Mouse (Mus musculus): ENCODE measurements around the gene Birc3.
"Not testable (repeated sequence)": the region's sequence is repeated elsewhere in the genome, so short reads cannot be mapped to it uniquely, and the experiment has no call there.

Gene Birc3

DNA sequence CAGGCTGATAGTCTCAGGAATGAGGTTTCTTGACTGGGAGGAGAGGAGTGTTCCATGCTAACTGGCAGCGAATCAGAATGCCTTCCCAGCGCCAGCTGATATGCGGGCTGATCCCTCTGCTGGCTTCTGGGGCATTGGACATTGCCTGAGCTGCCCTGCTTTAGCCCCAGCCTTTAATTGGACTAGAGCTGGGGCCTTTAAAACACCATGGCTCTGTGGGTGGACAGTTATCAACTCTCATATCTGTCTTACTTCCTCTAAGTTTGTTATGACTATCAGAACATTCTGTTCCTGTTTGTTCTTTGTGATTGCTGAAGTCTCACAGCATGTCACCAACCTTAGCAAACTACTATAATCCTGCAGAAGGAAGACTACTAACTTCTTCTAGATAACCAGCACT, 5.0 kb downstream of the Birc3 start:
- DNase-seq (ENCODE audit: low read depth, low spot score): no peak

- not testable (repeated sequence) for DNase-seq (ENCODE audit: low read depth, low spot score)
These were observed 6.0 kb downstream of the Birc3 start for GRCm38 (mm10) chr9:7866981-7867380.

- no peak for DNase-seq (ENCODE audit: low read depth, low spot score)
These were observed 12.0 kb downstream of the Birc3 start for GRCm38 (mm10) chr9:7860976-7861375.

DNA sequence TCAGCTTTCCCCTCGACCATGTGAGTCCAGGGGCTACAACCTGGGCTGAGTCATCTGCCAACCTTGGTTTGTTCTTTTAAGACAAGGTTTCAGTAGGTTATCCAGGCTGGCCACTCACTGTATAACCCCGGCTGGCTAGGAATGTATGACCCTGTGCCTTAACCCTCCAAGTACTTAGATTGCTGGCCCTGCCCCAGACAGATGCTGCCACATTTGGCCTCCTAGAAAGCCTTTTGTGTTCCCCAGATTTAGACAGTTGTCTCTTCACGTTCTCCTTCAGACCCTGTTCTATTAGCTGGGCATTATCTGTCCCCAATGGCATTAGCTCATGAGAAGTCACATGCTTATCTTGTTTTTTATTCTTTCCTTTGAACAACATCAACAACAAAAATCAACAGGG, 17.1 kb downstream of the Birc3 start:
- no peak for DNase-seq (ENCODE audit: low read depth, low spot score)

DNA sequence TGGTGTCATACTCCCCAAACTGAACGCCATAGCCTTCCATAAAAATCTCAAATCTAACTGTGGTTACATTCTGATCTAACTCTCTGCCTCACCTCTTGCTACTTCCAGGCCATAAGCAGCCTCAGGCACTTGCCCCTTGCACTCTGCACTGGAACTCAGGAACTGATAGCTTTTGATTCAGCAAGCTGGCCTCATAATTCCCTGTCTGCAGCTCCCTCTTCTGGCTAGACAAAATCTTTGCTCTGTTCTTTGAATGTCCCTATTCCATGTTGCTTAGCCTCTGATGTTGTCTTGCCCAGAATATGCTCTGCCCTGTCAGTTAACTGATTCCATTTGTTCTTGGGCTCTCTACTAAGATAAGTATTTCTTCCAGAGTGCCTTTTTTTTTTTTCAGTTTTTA, 17.6 kb downstream of the Birc3 start:
- DNase-seq (ENCODE audit: low read depth, low spot score): no peak

- DNase-seq (ENCODE audit: low read depth, low spot score): not testable (repeated sequence)
These were observed 18.8 kb downstream of the Birc3 start for GRCm38 (mm10) chr9:7854196-7854595.

DNA sequence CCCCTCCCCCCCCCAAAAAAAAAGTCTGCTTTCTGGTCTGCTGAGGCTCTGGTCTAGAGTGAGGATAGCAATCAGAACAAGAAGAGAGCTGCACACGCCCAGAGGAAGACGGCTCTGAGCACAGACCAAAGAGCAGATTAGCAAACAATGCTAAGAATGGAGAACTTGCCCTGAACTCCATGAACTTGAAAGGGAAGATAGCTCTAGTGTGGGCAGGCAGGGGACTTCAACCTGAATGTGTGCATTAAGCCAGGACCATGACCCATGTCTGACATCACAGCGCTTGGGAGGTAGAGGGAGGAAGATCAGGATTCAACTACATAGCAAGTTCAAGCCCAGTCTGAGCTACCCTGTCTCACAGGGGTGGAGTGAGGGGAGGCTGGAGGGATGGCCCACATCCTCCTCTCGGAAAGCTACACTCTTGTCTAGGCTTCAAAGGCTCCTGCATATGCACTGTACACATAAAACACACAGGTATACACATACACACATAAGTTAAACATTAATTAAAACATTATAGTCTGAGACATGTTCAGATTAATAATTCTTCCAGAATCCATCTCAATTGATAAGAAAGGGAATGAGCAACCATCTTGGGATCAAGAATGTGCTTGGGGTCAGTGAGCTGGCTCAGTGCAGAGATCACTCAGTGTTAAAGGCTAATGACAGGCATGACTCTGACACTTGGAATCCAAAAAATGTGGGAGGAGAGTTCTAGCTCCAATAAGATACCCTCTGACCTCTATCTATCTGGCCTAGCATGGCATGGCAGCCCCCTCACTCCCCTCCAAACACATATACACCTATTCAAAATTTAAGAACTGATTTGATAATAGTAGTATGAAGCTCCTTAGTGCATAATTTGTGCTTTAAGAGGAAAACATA, 20.4 kb downstream of the Birc3 start:
- DNase-seq (ENCODE audit: low read depth, low spot score): no peak

- no peak for DNase-seq (ENCODE audit: low read depth, low spot score)
These were observed 21.1 kb downstream of the Birc3 start for GRCm38 (mm10) chr9:7851841-7852240.

- DNase-seq (ENCODE audit: low read depth, low spot score): no peak
These were observed 24.8 kb downstream of the Birc3 start for GRCm38 (mm10) chr9:7848191-7848590.

GRCm38 (mm10) chr9:7846667-7847199, 26.3 kb downstream of the Birc3 start:
- DNase-seq (ENCODE audit: low read depth, low spot score): no peak

- DNase-seq (ENCODE audit: low read depth, low spot score): no peak
These were observed 27.6 kb downstream of the Birc3 start for GRCm38 (mm10) chr9:7845216-7845895.

DNA sequence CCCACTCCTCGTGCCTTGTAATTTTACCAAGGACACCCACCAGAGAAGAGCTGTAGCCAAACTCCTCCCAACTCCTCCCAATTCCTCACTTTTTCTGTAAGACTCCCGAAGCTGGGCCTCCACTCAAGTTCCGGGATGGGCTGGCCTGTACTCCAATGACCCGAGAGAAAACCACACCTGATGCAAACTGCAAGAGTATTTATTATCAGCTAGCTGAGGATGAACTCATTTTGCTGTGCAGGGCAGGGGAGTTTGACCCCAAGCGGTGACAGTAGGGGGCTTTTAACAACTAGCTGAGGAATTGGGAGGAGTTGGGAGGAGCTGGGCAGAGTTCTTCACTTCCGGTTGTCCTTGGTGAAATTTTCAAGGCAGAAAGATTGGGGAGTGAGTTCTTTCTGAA, 31.8 kb downstream of the Birc3 start:
- DNase-seq (ENCODE audit: low read depth, low spot score): no peak

DNA sequence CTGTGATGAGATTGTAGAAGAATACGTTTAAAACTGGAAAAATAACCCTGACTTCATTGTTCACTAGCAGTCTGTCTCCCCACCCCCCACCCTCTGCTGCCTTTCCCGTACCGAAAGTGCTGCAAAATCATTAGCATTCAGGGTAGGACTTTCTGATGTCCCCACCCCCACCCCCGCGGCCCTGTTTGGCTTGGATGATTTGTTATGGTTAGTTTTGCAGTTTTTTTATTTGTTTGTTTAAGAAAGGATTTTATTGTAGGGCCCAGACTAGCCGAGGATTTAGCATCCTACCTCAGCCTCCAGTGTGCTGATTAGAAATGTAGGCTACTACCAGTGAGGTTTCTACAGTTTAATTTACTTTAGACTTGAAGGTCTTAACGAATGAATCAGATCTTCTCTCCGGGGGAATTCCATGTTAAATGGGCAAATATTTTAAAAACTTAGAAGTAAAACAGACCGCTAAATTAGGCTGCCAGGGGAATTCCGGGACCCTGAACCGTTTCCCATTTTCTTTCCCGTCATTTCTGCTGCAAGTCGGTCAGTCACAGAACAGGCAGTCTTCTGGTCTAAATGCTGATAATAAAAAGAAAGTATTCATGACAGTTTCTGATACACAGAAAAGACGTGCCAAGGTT, 35.1 kb downstream of the Birc3 start:
- DNase-seq (ENCODE audit: low read depth, low spot score): peak; percentile 29

DNA sequence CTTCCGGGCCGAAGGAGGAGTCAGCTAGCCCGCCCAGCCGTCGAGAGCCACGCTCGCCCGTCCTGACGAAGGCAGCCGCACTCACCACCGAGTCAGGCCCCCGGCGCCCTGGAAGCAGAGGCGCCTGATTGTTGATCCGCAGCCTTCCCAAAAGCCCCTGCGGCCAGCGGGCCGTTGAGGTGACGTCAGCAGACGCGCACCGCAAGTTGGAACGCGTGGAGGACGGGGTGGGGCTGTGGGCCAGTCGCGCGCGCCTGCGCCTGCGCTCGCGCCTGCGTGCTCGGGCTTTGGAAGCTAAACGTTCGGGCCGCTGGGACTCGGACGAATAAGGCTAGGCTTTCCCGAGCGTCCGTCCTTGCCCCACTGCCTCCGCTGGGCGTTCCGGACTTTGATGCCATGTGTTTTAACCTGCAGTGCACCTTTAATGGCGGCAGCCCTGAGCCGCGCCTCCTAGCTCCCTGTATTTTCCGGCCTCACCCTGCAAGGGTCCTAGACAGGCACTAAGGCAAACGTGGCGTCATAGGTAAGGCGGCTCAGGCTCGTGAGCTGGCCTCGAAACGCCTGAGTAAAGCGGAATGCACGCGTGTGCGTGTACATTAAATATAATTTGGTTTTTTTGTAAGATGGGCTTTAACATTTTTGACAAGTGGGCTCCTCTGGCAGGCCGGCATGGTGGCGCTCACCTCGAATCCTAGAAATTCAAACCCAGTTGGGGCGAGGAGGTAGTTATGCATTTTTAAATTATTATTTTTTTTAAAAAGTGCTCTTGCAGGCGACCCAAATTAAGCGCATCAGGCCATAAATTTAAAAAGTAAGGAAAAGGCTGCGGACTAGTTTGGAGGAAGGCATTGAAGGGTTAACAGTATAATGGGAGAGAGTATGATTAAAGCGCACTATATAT, 35.8 kb downstream of the Birc3 start, which contains the start of gene Birc2:
Birc2 (minus strand) TSS at position 160 of the 901 bp plus-strand sequence.
- DNase-seq (ENCODE audit: low read depth, low spot score): peak; percentile 97

- no peak for DNase-seq (ENCODE audit: low read depth, low spot score)
These were observed 36.7 kb downstream of the Birc3 start for GRCm38 (mm10) chr9:7836331-7836730.

GRCm38 (mm10) chr9:7835302-7835701, 37.7 kb downstream of the Birc3 start:
- no peak for DNase-seq (ENCODE audit: low read depth, low spot score)

GRCm38 (mm10) chr9:7833421-7833820, 39.6 kb downstream of the Birc3 start:
- DNase-seq (ENCODE audit: low read depth, low spot score): no peak

DNA sequence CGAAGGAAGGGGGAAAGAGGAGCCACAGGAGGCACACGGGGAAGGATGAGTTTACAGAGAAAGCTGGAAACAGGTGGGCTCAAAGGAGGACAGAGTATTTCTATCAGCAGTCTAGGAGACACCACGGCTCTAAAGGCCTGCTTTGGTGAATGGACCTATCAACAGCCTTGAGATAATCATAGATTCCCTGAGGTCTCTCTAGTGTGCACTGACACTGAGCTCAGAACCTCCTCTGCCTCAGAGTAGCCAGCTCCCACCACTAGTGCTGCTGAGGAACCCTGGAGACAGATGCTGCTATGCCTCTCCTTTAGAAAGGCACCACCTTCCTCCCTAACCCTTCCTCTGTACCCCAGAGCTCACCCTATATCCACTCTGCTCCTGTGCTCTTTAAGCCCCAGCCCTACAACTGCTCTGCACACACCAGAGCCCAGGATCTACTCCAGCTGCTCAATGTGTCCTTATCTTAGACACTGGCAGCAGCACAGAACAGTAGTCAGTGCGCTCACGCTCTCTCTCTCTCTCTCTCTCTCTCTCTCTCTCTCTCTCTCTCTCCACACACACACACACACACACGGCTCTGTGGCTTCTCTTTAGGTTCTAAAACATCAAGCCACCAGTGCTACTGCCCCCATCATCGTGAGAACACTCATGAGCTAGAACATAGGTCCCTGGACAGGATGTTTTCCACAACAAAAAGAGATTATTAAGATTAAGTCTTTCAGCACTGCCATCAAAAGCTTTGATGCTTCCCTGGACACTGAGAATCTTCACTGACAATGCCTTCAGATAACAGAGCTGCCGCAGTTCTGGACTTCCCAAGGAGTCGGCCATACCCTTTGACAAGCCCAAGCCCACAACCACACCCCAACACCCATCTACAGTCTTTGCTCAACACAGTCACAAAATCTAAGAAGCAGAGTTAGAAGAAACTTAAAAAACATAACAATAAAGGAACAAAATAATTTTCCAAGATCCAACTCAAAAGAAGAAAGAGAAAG, 43.2 kb downstream of the Birc3 start:
- no peak for DNase-seq (ENCODE audit: low read depth, low spot score)

DNA sequence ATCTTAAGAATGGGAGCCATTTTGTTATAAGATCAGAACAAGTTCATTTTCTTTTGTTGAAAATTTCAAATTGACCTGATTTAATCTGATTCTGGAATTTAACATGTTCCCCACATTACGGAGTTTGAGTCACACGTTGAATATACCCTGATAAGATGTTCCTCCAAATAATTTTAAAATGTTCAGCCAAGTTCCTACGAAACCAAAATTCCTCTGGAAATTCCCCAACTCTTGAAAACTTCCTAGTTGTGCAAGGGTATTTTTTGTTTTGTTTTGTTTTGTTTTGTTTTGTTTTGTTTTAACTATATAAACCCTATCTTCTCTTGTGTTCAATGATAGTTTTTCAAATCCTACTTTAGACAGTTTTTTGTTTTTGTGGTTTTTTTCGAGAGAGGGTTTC, 44.3 kb downstream of the Birc3 start:
- DNase-seq (ENCODE audit: low read depth, low spot score): no peak

GRCm38 (mm10) chr9:7824916-7825315, 48.1 kb downstream of the Birc3 start:
- DNase-seq (ENCODE audit: low read depth, low spot score): no peak
